ENCODE assay signal across 10 mouse cellular contexts in the genomic region with DNA sequence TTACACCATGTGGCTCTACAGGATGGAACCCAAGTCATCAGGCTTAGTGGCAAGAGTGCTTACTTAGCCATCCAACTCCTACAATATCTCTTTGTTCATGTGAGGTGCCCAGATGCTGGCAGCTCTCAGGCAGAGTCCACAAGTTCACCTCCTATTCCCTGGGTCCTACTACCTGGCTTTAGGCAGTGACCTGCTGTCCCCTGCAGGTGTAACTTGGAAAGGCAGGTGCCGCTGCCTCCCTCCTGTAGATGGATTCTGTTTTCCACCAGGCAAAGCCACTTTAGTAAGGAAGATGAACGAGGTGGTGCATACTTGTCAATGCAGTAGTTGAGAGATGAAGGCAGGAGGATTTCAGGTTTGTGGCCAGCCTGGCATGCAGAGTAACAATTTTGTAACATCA. TPM values are rescaled to one million over a fixed set of nuclear protein-coding genes. Genes with fewer than 3 reads are reported as not detected.
DNase-seq lines count a peak whose midpoint lies in the region; ATAC-seq lines count a peak whose summit lies in the region.
"Had no signal": no experiment of that assay in that cellular context is flagged by ENCODE, and none has a peak within 500 bp of the region (broad histone marks: within the 10 kb centered on the region; RNA-seq: fewer than 3 reads in every experiment).

No protein-coding gene starts in this region.

- intact Hi-C loops in left cerebral cortex, postnatal 36 days (cut with DNase I), result no loop called here
- intact Hi-C loops in heart, postnatal 36 days (cut with DNase I), result no loop called here

- peak; percentile 84 for DNase-seq in heart, adult 11 months
- DNase-seq in heart, adult 18-20 months, result no peak
- DNase-seq in CD4-positive helper T cell, adult 2 months (ENCODE audit: low read depth, low spot score), result peak; percentile 54
- peak; percentile 68 for DNase-seq in induced T-regulatory cell, adult 2 months (ENCODE audit: low read depth)
- no peak for DNase-seq in urinary bladder, postnatal 25 days (ENCODE audit: low spot score)
- DNase-seq in left cerebral cortex, postnatal 36 days (ENCODE audit: low spot score in 2 of 2), result no peak
- no peak for DNase-seq in heart, postnatal 36 days
- DNase-seq: cerebellum, postnatal 10 days; gastrocnemius, postnatal 10 days had no signal

- ATAC-seq in megakaryocyte, adult 5-6 weeks (ENCODE audit: poor library complexity, severe bottlenecking), result peak; percentile 33; the same call in 1 of the 2 replicates

RNA-seq across cellular contexts. Expression of gene Gm11034, which starts 1.6 kb away (rescaled TPM):
- total RNA-seq in heart, adult 18-20 months (2021), result not detected
- total RNA-seq in megakaryocyte, adult 5-6 weeks (2015), result not detected in 2 replicates
- total RNA-seq in megakaryocyte, adult 5-6 weeks (2017), result not detected in 2 replicates
- total RNA-seq in left cerebral cortex, postnatal 36 days (2021), result not detected
- not detected for total RNA-seq in heart, postnatal 36 days (2021)
- total RNA-seq: gastrocnemius, postnatal 10 days had no signal

RNA-seq across cellular contexts. Expression of gene Cib3, which starts 2.4 kb away (rescaled TPM):
- 1 to 10 TPM in 1 of 2 experiments, under 1 TPM in 1; 0.62 to 1.7 TPM for total RNA-seq in heart, adult 18-20 months (2021)
- 0.21 TPM in 1 of 2 replicates, not detected in the other for total RNA-seq in megakaryocyte, adult 5-6 weeks (2015)
- total RNA-seq in megakaryocyte, adult 5-6 weeks (2017), result 0.16 and 0.55 TPM in 2 replicates
- not detected for total RNA-seq in left cerebral cortex, postnatal 36 days (2021)
- under 1 TPM in 1 of 2 experiments, not detected in 1; 0.57 TPM for total RNA-seq in heart, postnatal 36 days (2021)
- total RNA-seq: gastrocnemius, postnatal 10 days had no signal

RNA-seq across cellular contexts. Expression of gene Fam32a, which starts 4.5 kb away (rescaled TPM):
- 10 to 100 TPM; 20.2 to 23.1 TPM for total RNA-seq in heart, adult 18-20 months (2021)
- 68.0 and 69.3 TPM in 2 replicates for total RNA-seq in megakaryocyte, adult 5-6 weeks (2015)
- total RNA-seq in megakaryocyte, adult 5-6 weeks (2017), result 57.1 and 62.0 TPM in 2 replicates
- 10 to 100 TPM; 57.2 to 59.3 TPM for total RNA-seq in left cerebral cortex, postnatal 36 days (2021)
- 10 to 100 TPM; 21.2 to 25.0 TPM for total RNA-seq in heart, postnatal 36 days (2021)

RNA-seq across cellular contexts. Expression of gene Ap1m1, which starts 24.8 kb away (rescaled TPM):
- 10 to 100 TPM; 46.0 to 51.8 TPM for total RNA-seq in heart, adult 18-20 months (2021)
- 91.5 and 106 TPM in 2 replicates for total RNA-seq in megakaryocyte, adult 5-6 weeks (2015)
- 53.1 and 76.1 TPM in 2 replicates for total RNA-seq in megakaryocyte, adult 5-6 weeks (2017)
- 10 to 100 TPM; 75.3 to 84.9 TPM for total RNA-seq in left cerebral cortex, postnatal 36 days (2021)
- total RNA-seq in heart, postnatal 36 days (2021), result 10 to 100 TPM; 49.4 to 49.6 TPM

RNA-seq across cellular contexts. Expression of gene Hsh2d, which starts 25.6 kb away (rescaled TPM):
- total RNA-seq in heart, adult 18-20 months (2021), result under 1 TPM in 1 of 2 experiments, not detected in 1; 0.51 TPM
- 8.3 and 12.3 TPM in 2 replicates for total RNA-seq in megakaryocyte, adult 5-6 weeks (2015)
- 6.7 and 6.9 TPM in 2 replicates for total RNA-seq in megakaryocyte, adult 5-6 weeks (2017)
- total RNA-seq in left cerebral cortex, postnatal 36 days (2021), result not detected
- total RNA-seq in heart, postnatal 36 days (2021), result not detected
- total RNA-seq: gastrocnemius, postnatal 10 days had no signal

Comparison
In these comparisons a context has a peak if more than half of its experiments do, and no peak if none do; other contexts are left out.
1. DNase-seq: peak in heart, adult 11 months (single experiment), CD4-positive helper T cell, adult 2 months (single experiment) and induced T-regulatory cell, adult 2 months (single experiment); none in heart, adult 18-20 months (0 of 2), urinary bladder, postnatal 25 days (single experiment), left cerebral cortex, postnatal 36 days (0 of 2) and heart, postnatal 36 days (0 of 2).